Mouse (Mus musculus) erythroblast, embryonic 14.5 days (primary cell): ENCODE data around the gene Rundc1.

Source experiments
- GATA1 ChIP-seq: IDR thresholded peaks from 2 replicates; pipeline ENCODE4 v1.6.1; 2012; ENCODE audit warnings: low read length, inconsistent platforms, mixed read lengths
- TAL1 ChIP-seq: IDR thresholded peaks from 3 replicates; pipeline ENCODE4 v1.6.1; 2012; ENCODE audit warnings: low read length, inconsistent platforms, mixed read lengths

DNA sequence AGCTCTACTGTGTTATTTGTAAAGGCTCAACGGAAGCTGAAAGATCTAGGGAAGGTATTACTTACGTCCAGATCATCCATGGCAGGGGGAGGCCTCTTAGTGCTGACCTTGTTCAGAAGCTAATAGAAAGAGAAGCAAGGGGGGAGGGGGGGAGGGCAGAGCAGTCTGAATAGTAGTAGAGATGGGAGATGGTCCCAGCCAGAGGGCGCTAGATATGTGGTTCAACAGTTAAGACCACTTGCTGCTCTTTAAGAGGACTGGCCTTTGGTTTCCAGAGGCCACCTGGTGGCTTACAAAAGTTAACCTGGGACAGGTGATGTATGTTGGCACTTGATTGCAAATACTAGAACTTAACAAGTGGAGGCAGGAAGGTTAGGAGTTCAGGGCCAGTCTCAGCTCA is 5.3 kb upstream of the Rundc1 start:
- TF ChIP-seq TAL1 (no peak), GATA1 (no peak)
